Mouse (Mus musculus) splenic B cell, adult 2 months (primary cell): ENCODE results near the gene Prkrip1.

Experiments used
- DNase-seq: peaks from one replicate; pipeline ENCODE4 v3.0.0-alpha.2; 2011; ENCODE audit warnings: low read depth, low spot score
- H3K27me3 ChIP-seq: 2 replicates; pipeline ENCODE4 v1.6.1; 2012; ENCODE audit warnings: mild to moderate bottlenecking, low read length, moderate library complexity, mixed read lengths; ENCODE audit not compliant: control insufficient read depth, poor library complexity, insufficient read depth, severe bottlenecking
- H3K36me3 ChIP-seq: 2 replicates; pipeline ENCODE4 v1.6.1; 2012; ENCODE audit warnings: mild to moderate bottlenecking, low read length, moderate library complexity, mixed read lengths; ENCODE audit not compliant: control insufficient read depth, poor library complexity, insufficient read depth, severe bottlenecking

Prkrip1 gene

DNA sequence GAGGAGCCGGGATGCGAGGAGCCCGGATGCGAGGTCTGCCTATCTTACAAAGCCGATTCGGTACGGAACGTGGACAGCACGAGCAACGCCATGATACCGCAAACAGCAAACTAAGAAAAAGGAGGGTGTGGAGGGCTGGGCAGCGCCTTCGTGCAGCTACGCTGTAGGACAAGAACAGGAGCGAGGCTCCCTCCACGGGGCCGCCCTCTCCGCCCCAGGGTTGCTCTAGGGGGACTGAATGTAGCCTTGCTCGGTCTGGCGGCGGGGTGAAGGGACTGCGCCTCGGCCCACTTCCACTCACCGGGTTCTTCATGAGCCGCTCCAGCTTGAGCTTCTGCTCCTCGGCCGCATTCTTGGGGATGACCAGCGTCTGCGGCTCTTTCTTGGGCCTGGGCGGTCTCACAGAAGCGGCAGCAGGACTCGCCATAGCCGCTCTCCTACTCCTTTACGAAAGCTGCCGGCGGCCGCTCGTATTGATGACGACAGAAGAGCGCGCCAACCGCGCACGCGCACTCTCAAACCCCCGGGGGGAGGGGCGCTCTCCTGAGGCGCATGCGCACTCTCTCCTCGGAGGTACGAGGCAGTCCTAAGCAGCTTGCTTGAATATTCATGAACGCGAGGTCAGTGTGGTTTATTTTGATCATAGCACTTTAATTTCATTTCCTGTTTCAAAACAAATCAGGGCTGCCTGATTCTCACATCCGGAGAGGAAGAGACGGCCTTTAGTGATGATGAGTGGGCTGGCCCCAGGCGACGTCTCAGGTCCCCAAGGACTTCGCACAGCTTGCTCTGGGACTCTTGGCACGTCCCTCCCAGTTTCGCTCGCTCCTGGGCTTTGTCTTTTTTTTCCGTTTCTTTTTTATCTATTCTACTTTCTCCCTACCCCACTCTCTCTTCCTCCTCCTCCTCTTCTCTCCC is at the start of gene Prkrip1:
Gene Prkrip1, minus strand, starts transcription at position 490 of the 918 bp plus-strand sequence.
- peak; percentile 99 for DNase-seq
- Histone ChIP-seq H3K36me3 (peaks cover 7% of the 10 kb centered on the region; the same call in 1 of the 2 replicates), H3K27me3 (no peaks in the 10 kb centered on the region)

DNA sequence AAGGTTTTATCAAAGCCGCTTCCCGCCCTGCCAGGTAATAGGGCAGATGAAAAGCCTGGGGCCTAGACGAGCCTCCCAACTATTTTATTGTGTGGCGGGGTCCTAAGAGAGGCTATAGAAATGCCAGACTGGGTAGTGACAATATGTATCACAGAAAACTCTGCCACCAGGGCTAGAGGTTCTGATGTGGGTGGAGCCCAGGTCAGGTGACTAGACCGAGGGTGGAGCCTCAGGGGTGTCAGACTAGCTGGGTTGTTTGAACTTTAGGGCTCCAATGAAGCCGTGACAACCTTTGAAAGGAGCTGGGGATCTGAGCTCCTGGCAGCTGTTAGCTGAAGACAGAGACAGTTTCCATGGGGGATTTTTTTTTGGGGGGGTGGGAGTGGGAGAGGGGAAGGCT is 49.7 kb upstream of the Prkrip1 start:
- no peaks in the 10 kb centered on the region for H3K36me3 ChIP-seq
- DNase-seq = peak; percentile 35
- H3K27me3 ChIP-seq = no peaks in the 10 kb centered on the region

DNA sequence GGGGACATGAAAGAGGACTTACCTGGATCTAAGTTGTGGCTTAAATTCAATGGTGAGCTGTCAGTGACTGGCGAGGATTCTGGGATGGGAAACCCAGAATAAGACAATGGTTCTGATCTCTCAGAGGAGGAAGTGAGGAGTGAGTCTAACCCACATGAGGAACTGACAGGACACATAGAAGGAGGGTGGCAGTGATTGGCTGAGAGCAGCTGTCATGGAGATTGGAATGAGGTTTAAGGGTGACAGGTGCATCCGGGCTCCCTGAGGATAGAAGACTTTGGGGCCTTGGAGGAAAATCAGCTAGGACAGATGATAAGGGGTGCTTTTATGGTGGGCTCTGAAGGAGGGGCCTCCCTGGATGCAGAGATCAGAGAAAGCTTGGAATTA is 47.7 kb upstream of the Prkrip1 start, which contains the start of gene Sh2b2:
Gene Sh2b2, minus strand, starts transcription at position 105 of the 387 bp plus-strand sequence.
- Histone ChIP-seq H3K27me3 (no peaks in the 10 kb centered on the region), H3K36me3 (no peaks in the 10 kb centered on the region)
- peak; percentile 57 for DNase-seq

DNA sequence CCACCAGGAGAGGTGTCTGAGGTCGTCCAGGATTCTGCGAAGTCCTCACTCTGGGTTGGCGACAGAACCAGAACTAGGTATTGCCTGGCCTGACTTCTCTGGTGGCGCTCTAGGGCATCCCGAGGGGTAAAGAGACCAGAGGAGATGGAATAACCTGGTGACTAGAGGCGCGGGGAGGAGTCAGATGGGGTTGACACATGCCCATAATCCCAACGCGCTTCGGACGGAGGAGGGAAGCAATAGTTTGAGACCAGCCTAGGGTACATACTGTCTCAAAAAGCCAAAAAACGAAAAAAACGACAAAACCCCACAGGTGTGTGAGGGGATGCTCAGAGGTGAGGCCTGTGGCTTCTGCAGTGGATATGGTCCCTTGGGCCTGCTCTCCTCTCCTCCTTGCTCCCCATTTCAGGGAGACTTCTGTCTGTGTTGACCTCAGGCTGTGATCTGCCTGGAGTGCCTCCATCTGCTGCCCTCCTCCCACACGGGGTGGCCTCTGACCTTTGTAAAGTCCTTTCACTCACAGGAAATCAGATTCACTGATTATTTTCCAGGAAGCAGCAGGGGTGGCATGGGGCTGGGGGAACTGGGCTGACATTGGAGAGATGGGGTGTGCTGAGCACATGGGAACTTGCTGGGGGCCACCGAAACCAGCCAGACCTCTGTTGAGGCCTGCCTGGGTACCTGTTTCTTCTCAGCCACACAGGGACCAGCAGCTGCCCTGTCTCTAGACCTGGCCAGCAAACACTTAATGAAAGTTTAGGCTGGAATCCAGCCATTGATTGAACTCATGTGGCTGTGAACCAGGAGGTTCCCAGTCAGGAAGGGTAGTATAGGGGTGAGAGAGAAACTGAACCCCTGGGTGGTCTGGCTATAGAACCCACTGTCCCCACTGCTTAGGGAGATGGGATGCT is 47.0 kb upstream of the Prkrip1 start:
- no peaks in the 10 kb centered on the region for H3K27me3 ChIP-seq
- no peaks in the 10 kb centered on the region for H3K36me3 ChIP-seq
- no peak for DNase-seq

DNA sequence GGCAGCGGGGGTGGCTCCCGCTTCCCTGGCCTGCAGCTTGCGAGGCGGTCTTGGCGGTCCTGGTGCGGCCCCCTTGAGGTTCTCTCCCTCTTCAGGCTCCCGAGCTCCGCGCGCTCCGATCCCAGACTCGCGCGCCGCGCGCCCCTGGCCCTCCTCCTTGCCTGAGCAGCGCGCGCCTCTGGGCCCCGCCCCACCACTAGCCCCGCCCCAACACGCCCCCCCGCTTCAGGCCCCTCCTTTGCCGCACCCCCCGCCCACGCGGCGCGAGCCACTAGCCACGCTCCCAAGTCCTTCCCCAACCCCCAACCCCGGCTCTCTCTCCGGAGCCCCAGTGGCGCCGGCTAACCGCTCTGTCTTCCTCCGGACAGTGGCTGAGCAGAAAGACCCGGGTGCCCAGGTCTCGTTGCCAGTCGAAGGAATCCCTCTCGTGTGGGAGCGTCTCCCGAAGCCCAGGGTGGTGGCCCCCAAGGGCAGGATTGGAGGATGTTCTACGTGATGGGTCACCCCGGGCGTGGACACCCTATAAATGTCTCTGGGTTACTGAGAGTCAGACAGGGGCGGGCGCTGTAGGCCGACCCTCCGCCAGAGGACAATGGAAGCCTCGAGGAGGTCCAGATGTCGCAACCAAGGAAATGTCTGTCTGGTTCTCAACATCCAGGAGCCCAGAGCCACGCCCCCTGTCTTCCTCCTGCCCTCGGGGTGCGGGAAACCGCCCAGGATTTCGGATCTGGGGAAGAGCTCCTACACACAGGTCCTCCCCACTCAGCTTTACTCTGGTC is 46.2 kb upstream of the Prkrip1 start:
- no peaks in the 10 kb centered on the region for H3K36me3 ChIP-seq
- DNase-seq = peak; percentile 81

DNA sequence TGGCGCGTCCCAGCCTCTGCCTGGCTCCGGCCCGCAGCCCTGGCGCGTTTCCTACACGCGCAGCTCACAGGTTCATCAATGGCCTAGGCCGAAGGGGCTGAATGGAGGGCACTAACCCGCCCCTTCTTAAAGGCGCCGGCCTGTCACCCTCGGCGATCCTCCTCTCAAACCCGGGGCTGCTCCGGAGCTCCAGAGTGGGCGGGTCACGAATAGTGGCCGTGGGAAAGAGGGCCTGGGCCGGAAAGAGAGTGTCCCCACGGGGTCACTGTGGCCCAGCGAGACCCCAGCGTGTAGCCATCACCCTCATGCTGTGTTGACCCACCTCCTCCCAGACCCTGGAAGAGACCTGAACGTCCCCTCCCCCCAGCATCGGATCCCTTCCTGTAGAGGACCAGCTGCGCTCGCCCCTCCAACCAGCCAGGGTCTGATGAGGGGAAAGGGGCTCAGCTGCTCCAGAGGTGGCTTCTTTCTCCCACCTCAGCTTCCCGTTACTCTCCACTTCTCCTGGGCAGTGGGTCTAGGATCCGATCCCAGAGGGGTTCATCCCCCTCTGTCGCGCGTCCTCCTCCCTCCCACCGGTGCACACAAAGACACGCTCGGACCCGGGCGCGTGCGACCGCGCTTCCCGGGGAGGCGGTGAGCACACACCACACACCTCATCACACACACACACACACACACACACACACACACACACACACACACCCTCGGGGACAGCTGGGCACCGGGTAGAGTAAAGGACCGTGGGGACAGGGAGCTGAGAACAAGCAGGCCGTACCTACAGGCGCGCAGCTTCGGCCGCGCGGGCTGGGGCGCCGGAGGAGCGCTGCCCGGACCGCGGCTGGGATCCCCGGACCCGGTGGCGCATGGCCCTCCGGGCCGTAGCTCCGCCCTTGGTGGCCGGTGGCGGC is 45.3 kb upstream of the Prkrip1 start:
- Histone ChIP-seq H3K36me3 (no peaks in the 10 kb centered on the region), H3K27me3 (no peaks in the 10 kb centered on the region)
- no peak for DNase-seq

More for the DNA sequence above, 46.2 kb upstream of the Prkrip1 start:
- H3K27me3 ChIP-seq = no peaks in the 10 kb centered on the region

DNA sequence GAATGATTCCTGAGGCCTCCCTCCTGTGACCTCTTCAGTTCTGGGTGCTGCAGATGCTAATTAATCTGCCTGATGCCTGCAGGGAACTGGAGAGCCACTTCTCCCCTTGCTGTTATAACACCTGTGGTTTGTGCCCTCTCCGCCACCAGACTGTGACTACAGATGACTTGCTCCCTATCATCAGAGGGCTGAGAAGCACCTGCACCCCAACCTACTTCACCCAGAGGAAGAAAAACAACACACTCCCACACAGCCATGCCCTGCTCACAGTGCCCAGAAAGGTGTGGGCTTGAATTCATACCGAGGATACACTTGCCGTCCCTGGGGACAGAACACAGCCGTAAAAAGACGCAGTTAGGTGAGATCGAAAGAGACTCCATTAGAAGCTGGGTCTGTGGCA is 42.4 kb upstream of the Prkrip1 start:
- no peaks in the 10 kb centered on the region for H3K36me3 ChIP-seq
- DNase-seq = peak; percentile 27
- no peaks in the 10 kb centered on the region for H3K27me3 ChIP-seq

DNA sequence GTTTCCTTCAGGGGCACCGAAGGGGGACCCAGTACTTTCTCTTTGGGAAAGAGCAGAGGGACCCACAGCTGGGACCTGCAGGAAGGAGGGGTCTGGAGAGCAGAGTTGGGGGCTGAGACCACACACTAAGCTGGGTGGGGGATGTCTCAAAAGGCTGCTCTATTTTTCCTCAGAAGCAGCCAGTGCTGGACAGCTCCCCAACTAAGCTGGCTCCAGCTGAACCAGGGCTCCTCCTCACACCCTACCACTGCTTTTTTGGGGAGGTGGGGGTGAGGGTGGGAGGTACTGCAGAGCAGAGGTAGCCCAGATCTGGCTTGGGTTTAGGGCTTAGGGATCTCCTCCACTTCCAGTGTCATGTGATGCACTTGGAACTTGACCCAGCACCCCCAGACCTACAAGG is 41.6 kb upstream of the Prkrip1 start:
- Histone ChIP-seq H3K36me3 (no peaks in the 10 kb centered on the region), H3K27me3 (no peaks in the 10 kb centered on the region)
- no peak for DNase-seq

DNA sequence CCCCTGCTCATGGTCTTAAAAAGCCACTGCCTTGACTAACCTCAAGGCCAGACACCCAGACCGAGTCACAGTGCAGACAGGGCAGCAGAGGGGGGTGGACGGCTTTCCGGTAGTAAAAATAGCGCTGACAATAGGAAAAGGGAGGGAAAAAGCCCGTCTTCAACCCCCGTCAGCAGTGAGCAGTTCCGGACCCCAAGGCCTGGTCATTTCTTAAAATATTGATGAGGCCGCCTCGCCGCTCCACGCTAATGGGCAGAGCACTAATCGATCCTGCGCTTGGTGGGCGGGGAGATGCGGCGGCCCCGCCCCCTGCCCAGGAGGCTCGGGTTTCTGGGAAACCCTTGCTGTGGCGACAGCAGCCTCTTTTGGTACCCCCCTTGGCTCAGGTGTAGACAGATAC is 38.8 kb upstream of the Prkrip1 start:
- DNase-seq = no peak
- H3K36me3 ChIP-seq = no peaks in the 10 kb centered on the region

DNA sequence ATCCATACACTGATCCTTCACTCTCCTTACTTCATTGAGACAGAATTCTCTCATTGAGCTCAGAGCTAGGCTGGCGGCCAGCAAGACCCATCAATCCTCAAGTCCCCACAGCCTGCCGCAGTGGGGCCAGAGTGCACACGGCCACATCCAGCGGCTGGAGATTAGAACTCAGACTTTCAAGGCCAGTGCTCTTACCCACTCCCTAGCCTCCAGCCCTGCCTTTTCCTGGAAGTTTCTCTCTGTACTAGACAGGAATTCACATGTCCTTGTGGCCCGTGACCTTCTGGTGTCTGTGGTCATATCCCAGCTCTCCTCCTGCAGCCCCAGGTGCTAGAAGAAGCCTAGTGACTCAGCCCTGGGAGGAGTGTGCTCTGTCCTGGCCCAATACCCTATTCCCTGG is 37.8 kb upstream of the Prkrip1 start:
- no peaks in the 10 kb centered on the region for H3K27me3 ChIP-seq
- H3K36me3 ChIP-seq = no peaks in the 10 kb centered on the region
- no peak for DNase-seq

More for the DNA sequence above, 38.8 kb upstream of the Prkrip1 start:
- no peaks in the 10 kb centered on the region for H3K27me3 ChIP-seq

DNA sequence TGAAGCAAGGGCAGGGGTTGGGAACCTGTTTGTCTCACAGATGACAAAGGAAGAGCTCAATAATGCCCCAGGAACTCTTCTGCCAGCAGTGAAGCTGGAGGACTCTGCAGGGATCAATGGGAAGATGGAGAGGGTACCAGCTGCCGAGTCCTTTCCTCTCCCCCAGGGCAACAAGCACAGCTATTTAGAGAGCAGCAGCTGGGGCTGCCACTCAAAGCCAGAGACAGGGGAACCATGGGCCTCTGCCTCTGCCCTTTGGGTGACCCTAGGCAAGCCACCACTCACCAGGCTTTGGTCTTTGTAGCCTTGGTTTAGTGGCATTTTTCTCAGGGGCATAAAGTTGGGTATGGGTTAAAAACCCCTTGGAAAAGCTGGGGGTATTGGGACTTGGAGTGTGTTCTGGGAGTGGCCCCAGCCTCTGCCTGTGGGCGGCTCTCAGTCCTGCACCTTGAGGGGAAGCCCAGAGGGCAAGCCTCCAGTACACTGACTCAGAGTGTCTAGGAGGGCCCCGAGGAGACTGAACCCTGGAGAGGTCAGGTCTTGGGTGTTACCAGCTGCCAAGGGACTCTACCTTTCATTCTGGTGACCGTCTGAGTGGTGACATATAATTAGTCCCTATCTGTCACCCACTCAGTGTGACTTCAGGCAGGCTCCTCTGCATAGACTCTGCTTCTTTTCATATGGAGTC is 31.7 kb upstream of the Prkrip1 start:
- H3K36me3 ChIP-seq = no peaks in the 10 kb centered on the region
- DNase-seq = no peak
- no peaks in the 10 kb centered on the region for H3K27me3 ChIP-seq

DNA sequence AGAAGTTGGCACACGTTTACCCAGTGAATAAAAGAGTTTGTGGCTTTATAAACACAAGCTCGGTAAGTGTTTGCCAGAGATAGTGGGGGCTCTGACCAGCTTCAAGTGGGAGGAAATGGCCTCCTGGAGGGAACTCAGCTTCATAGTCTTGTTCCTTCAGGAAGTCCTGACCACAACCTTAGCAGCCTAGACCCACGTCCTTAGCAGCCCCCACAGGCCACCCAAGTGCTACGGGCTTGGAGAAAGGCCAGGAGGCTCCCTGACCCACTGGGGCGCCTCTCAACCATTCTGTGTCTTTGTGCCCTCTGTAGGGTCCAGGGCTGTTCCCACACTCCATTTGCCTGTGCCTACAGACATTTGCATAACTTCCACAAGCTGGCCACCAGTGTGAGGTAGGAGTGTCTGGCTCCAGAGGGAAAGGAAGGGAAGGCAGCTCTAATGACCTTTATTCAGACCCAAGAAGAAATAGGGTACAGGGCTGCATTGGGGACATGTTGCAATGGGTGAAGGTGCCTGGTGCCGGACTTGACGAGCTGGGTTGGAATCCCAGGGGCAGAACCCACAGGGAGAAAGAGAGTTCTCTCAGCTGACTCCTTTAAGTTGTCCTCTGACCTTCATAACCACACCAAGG is 27.6 kb upstream of the Prkrip1 start:
- DNase-seq = no peak
- Histone ChIP-seq H3K27me3 (no peaks in the 10 kb centered on the region), H3K36me3 (no peaks in the 10 kb centered on the region)

DNA sequence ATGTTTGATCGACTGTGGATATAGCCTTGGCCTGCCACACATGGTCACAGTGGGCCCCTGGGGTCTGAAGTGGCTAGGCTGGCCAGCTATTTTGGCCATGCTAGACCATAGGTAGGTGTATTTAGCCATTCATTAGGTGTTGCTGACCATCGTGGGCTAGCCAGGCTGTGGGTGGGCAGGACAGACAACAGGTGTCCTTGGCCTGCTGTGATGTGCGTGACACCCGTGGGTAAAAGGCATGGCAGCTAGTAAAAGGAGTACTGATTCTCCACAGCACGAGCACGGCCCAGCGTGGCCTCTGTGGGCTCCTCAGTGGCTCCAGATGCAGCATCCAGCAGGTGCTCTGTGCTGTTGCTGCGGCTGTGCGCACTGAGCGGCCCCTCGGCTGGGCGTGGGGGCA is 19.8 kb upstream of the Prkrip1 start:
- no peak for DNase-seq
- Histone ChIP-seq H3K27me3 (no peaks in the 10 kb centered on the region), H3K36me3 (no peaks in the 10 kb centered on the region)
